In the genomic region with DNA sequence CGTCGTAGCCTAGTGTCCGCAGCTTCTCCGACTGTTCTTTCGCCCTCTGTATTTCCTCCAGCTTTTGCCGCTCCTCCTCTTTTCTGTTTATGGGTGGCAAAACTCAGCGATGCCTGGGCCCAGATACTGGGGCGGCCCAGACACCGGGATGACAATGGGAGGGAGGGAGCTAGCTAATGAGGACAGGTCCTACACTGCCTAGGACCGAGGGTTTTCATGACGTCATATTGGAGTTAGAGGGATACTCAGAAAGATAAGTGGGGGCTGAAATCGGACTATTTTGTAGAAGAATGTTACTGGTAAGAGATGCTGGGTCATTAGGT, we compare ENCODE assay signal across 7 mouse cellular contexts. TPM values are rescaled to one million over a fixed set of nuclear protein-coding genes. Genes with fewer than 3 reads are reported as not detected.
A peak's percentile ranks its signal among the peaks of the same experiment; 100 is the strongest.
DNase-seq lines count a peak whose midpoint lies in the region; ATAC-seq and TF ChIP-seq lines count a peak whose summit lies in the region.

No protein-coding gene starts in this region.

- H3K27me3 ChIP-seq in lung, embryonic 14.5 days (ENCODE audit: insufficient read depth, low read length), result peaks cover 94% of the 10 kb centered on the region
- peaks cover 98% of the 10 kb centered on the region for H3K27me3 ChIP-seq in embryonic facial prominence, embryonic 14.5 days (replicated peaks; ENCODE audit: control insufficient read depth, insufficient read depth, low read length)
- H3K27me3 ChIP-seq in hindbrain, embryonic 16.5 days (replicated peaks; ENCODE audit: control insufficient read depth, insufficient read depth, low read length), result peaks cover 92% of the 10 kb centered on the region
- peaks cover 99% of the 10 kb centered on the region for H3K27me3 ChIP-seq in midbrain, embryonic 15.5 days (replicated peaks)

- H3K9me3 ChIP-seq in lung, embryonic 14.5 days (ENCODE audit: low read depth, low read length), result no peaks in the 10 kb centered on the region
- H3K9me3 ChIP-seq in embryonic facial prominence, embryonic 14.5 days (ENCODE audit: control insufficient read depth, low read length), result no peaks in the 10 kb centered on the region
- no peaks in the 10 kb centered on the region for H3K9me3 ChIP-seq in hindbrain, embryonic 16.5 days (ENCODE audit: control insufficient read depth, low read length)
- no peaks in the 10 kb centered on the region for H3K9me3 ChIP-seq in midbrain, embryonic 15.5 days

- no peak overlapping the region for H3K9ac ChIP-seq in lung, embryonic 14.5 days
- H3K9ac ChIP-seq in embryonic facial prominence, embryonic 14.5 days (ENCODE audit: low read depth, low read length), result peak overlapping the region; percentile 35; the same call in 1 of the 2 replicates
- no peak overlapping the region for H3K9ac ChIP-seq in hindbrain, embryonic 16.5 days (ENCODE audit: low read depth, low read length)
- no peak overlapping the region for H3K9ac ChIP-seq in midbrain, embryonic 15.5 days

- 3% methylated on average over 12 of the region's 12 CpGs for WGBS in lung, embryonic 14.5 days
- WGBS in embryonic facial prominence, embryonic 14.5 days, result 1% methylated on average over 12 of the region's 12 CpGs
- 3% methylated on average over 12 of the region's 12 CpGs for WGBS in hindbrain, embryonic 16.5 days
- WGBS in midbrain, embryonic 15.5 days, result under 1% methylated on average over 12 of the region's 12 CpGs

- no peak overlapping the region for H3K27ac ChIP-seq in lung, embryonic 14.5 days (ENCODE audit: low read depth)
- H3K27ac ChIP-seq in embryonic facial prominence, embryonic 14.5 days (replicated peaks; ENCODE audit: low read depth, low read length), result no peak overlapping the region
- H3K27ac ChIP-seq in hindbrain, embryonic 16.5 days (ENCODE audit: low read depth, low read length), result no peak overlapping the region
- H3K27ac ChIP-seq in midbrain, embryonic 15.5 days, result no peak overlapping the region

- DNase-seq in lung, embryonic 14.5 days, result no peak
- DNase-seq in lung, postnatal 36 days, result no peak
- no peak for DNase-seq in embryonic facial prominence, embryonic 14.5 days (ENCODE audit: low spot score)
- DNase-seq in embryo, embryonic 10.5 days (ENCODE audit: low spot score), result no peak
- DNase-seq in cerebellum, postnatal 25 days, result no peak

- ATAC-seq in lung, embryonic 14.5 days (ENCODE audit: insufficient read depth), result no peak
- ATAC-seq in embryonic facial prominence, embryonic 14.5 days (ENCODE audit: low read depth), result no peak
- no peak for ATAC-seq in hindbrain, embryonic 16.5 days
- no peak for ATAC-seq in midbrain, embryonic 15.5 days (replicated peaks)

- H3K4me1 ChIP-seq in lung, embryonic 14.5 days (ENCODE audit: insufficient read depth), result no peaks in the 10 kb centered on the region; the same call in 1 of the 2 replicates
- peaks cover 19% of the 10 kb centered on the region; the same call in 1 of the 2 replicates for H3K4me1 ChIP-seq in embryonic facial prominence, embryonic 14.5 days (ENCODE audit: control insufficient read depth, insufficient read depth, low read length)
- H3K4me1 ChIP-seq in hindbrain, embryonic 16.5 days (ENCODE audit: control insufficient read depth, insufficient read depth, low read depth, low read length), result peaks cover 31% of the 10 kb centered on the region
- H3K4me1 ChIP-seq in midbrain, embryonic 15.5 days, result peaks cover 30% of the 10 kb centered on the region

- TF ChIP-seq CTCF in lung, embryonic 14.5 days (IDR thresholded peaks at IDR 0.05; ENCODE audit: low read depth), result no peak

- peak overlapping the region; percentile 47; the same call in 1 of the 2 replicates for H3K4me2 ChIP-seq in lung, embryonic 14.5 days
- peak overlapping the region; percentile 40 for H3K4me2 ChIP-seq in embryonic facial prominence, embryonic 14.5 days (ENCODE audit: low read depth, low read length)
- peak overlapping the region; percentile 25; the same call in 1 of the 2 replicates for H3K4me2 ChIP-seq in hindbrain, embryonic 16.5 days (ENCODE audit: low read length)
- peak overlapping the region; percentile 22; the same call in 1 of the 2 replicates for H3K4me2 ChIP-seq in midbrain, embryonic 15.5 days

- H3K4me3 ChIP-seq in lung, embryonic 14.5 days (ENCODE audit: low read depth, low read length), result peak overlapping the region; percentile 18; the same call in 1 of the 2 replicates
- H3K4me3 ChIP-seq in embryonic facial prominence, embryonic 14.5 days (ENCODE audit: low read depth, low read length), result peak overlapping the region; percentile 15
- H3K4me3 ChIP-seq in hindbrain, embryonic 16.5 days (ENCODE audit: low read length), result no peak overlapping the region; the same call in 1 of the 2 replicates
- H3K4me3 ChIP-seq in midbrain, embryonic 15.5 days, result peak overlapping the region; percentile 16

- no peaks in the 10 kb centered on the region; the same call in 1 of the 2 replicates for H3K36me3 ChIP-seq in lung, embryonic 14.5 days (ENCODE audit: insufficient read depth)
- H3K36me3 ChIP-seq in embryonic facial prominence, embryonic 14.5 days (ENCODE audit: control insufficient read depth, insufficient read depth, low read length), result no peaks in the 10 kb centered on the region
- H3K36me3 ChIP-seq in hindbrain, embryonic 16.5 days (ENCODE audit: control insufficient read depth, insufficient read depth, low read length), result no peaks in the 10 kb centered on the region
- H3K36me3 ChIP-seq in midbrain, embryonic 15.5 days (replicated peaks), result no peaks in the 10 kb centered on the region

RNA-seq across cellular contexts. Expression of a gene that starts 5.4 kb away (rescaled TPM):
- 0.75 and 0.77 TPM in 2 replicates for polyA plus RNA-seq in lung, embryonic 14.5 days (2014; fragmentation: Nextera tagmentation; extraction: Ambion mirVana)
- polyA plus RNA-seq in embryonic facial prominence, embryonic 14.5 days (2014; fragmentation: Nextera tagmentation; extraction: Ambion mirVana), result 0.65 and 1.4 TPM in 2 replicates
- 0.80 and 1.1 TPM in 2 replicates for polyA plus RNA-seq in hindbrain, embryonic 16.5 days (2015; fragmentation: Nextera tagmentation; extraction: Ambion mirVana)
- 0.80 and 1.0 TPM in 2 replicates for polyA plus RNA-seq in midbrain, embryonic 15.5 days (2015; fragmentation: Nextera tagmentation; extraction: Ambion mirVana)

RNA-seq across cellular contexts. Expression of a gene that starts 31.0 kb away (rescaled TPM):
- 11.5 and 11.6 TPM in 2 replicates for polyA plus RNA-seq in lung, embryonic 14.5 days (2014; fragmentation: Nextera tagmentation; extraction: Ambion mirVana)
- polyA plus RNA-seq in embryonic facial prominence, embryonic 14.5 days (2014; fragmentation: Nextera tagmentation; extraction: Ambion mirVana), result 4.2 and 4.4 TPM in 2 replicates
- 0.34 and 0.46 TPM in 2 replicates for polyA plus RNA-seq in hindbrain, embryonic 16.5 days (2015; fragmentation: Nextera tagmentation; extraction: Ambion mirVana)
- 0.13 and 0.19 TPM in 2 replicates for polyA plus RNA-seq in midbrain, embryonic 15.5 days (2015; fragmentation: Nextera tagmentation; extraction: Ambion mirVana)

RNA-seq across cellular contexts. Expression of a gene that starts 37.5 kb away (rescaled TPM):
- 0.18 TPM in 1 of 2 replicates, not detected in the other for polyA plus RNA-seq in lung, embryonic 14.5 days (2014; fragmentation: Nextera tagmentation; extraction: Ambion mirVana)
- 0.25 and 0.43 TPM in 2 replicates for polyA plus RNA-seq in embryonic facial prominence, embryonic 14.5 days (2014; fragmentation: Nextera tagmentation; extraction: Ambion mirVana)
- polyA plus RNA-seq in hindbrain, embryonic 16.5 days (2015; fragmentation: Nextera tagmentation; extraction: Ambion mirVana), result not detected in 2 replicates
- not detected in 2 replicates for polyA plus RNA-seq in midbrain, embryonic 15.5 days (2015; fragmentation: Nextera tagmentation; extraction: Ambion mirVana)

RNA-seq across cellular contexts. Expression of a gene that starts 48.8 kb away (rescaled TPM):
- 13.5 and 18.5 TPM in 2 replicates for polyA plus RNA-seq in lung, embryonic 14.5 days (2014; fragmentation: Nextera tagmentation; extraction: Ambion mirVana)
- polyA plus RNA-seq in embryonic facial prominence, embryonic 14.5 days (2014; fragmentation: Nextera tagmentation; extraction: Ambion mirVana), result 12.0 and 13.4 TPM in 2 replicates
- polyA plus RNA-seq in hindbrain, embryonic 16.5 days (2015; fragmentation: Nextera tagmentation; extraction: Ambion mirVana), result 13.8 and 16.4 TPM in 2 replicates
- polyA plus RNA-seq in midbrain, embryonic 15.5 days (2015; fragmentation: Nextera tagmentation; extraction: Ambion mirVana), result 12.3 and 12.5 TPM in 2 replicates

RNA-seq across cellular contexts. Expression of a gene that starts 56.8 kb away (rescaled TPM):
- 50.3 and 55.8 TPM in 2 replicates for polyA plus RNA-seq in lung, embryonic 14.5 days (2014; fragmentation: Nextera tagmentation; extraction: Ambion mirVana)
- 70.1 and 71.8 TPM in 2 replicates for polyA plus RNA-seq in embryonic facial prominence, embryonic 14.5 days (2014; fragmentation: Nextera tagmentation; extraction: Ambion mirVana)
- 478 and 542 TPM in 2 replicates for polyA plus RNA-seq in hindbrain, embryonic 16.5 days (2015; fragmentation: Nextera tagmentation; extraction: Ambion mirVana)
- polyA plus RNA-seq in midbrain, embryonic 15.5 days (2015; fragmentation: Nextera tagmentation; extraction: Ambion mirVana), result 409 and 418 TPM in 2 replicates
